ENCODE assay signal across 8 mouse cellular contexts in the genomic region with DNA sequence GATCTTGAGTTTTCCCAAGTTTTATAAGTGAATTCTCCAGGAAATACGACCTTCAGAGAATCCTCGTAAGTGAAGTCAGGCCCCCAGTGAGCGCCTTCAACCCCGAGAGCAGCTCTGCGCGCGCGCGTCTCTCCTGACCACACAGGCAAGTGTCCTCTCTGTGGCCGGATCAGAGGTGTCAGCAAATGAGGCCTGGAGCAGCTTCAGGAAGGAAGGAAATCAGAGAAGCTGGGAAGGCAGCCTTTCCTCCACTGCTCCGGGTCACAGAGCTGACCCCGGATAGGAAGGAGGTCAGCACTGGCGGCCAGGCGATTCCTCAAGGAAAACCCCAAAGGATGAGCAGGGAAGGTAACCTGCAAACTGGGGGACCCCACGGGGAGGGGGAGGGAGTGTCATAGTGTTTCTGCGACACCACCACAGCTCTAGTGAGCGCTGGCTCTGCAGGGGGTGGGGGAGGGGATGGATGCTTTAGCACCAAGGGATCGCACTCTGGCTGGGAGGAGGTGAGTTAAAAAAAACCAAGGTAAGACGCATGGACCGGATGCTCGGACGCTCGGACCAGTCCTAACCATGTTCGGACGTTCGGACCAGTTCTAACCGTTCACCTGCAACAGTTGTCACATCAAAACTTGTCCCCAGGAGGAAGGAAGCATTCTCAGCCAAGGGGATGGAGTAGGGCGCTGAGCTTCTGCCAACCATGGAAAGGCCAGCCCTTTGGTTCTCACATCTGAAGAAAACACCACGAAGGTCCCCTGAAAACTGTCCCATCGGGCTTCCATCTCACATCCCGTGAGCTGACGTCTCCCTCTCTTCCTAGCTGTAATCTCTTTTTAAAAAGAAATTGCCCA. TPM values are rescaled to one million over a fixed set of nuclear protein-coding genes. Genes with fewer than 3 reads are reported as not detected.
A peak's percentile ranks its signal among the peaks of the same experiment; 100 is the strongest.
DNase-seq lines count a peak whose midpoint lies in the region; ATAC-seq and TF ChIP-seq lines count a peak whose summit lies in the region.

No protein-coding gene starts in this region.

- WGBS in forebrain, postnatal 0 days: 27% methylated on average over 32 of the region's 32 CpGs
- WGBS in kidney, embryonic 16.5 days: 11% methylated on average over 32 of the region's 32 CpGs
- WGBS in midbrain, embryonic 13.5 days: 17% methylated on average over 32 of the region's 32 CpGs

- no peak overlapping the region for H3K4me3 ChIP-seq in forebrain, postnatal 0 days (ENCODE audit: low read depth, low read length)
- H3K4me3 ChIP-seq in kidney, embryonic 16.5 days (ENCODE audit: low read length): peak overlapping the region; percentile 10
- H3K4me3 ChIP-seq in midbrain, embryonic 13.5 days (replicated peaks): no peak overlapping the region

- H3K4me1 ChIP-seq in forebrain, postnatal 0 days (ENCODE audit: insufficient read depth): no peaks in the 10 kb centered on the region
- peaks cover 27% of the 10 kb centered on the region for H3K4me1 ChIP-seq in kidney, embryonic 16.5 days (ENCODE audit: insufficient read depth, low read length)
- H3K4me1 ChIP-seq in midbrain, embryonic 13.5 days (replicated peaks): peaks cover 8% of the 10 kb centered on the region

- no peak for TF ChIP-seq CTCF in forebrain, postnatal 0 days (IDR thresholded peaks at IDR 0.05; ENCODE audit: low read depth)

- peak; percentile 20 for DNase-seq in CD4-positive, CD25-positive, alpha-beta regulatory T cell, adult 2 months (ENCODE audit: low read depth, low spot score)
- DNase-seq in forebrain, postnatal 0 days: no peak
- no peak for DNase-seq in thymus, postnatal 0 days (ENCODE audit: low spot score)

- H3K9me3 ChIP-seq in forebrain, postnatal 0 days (ENCODE audit: low read length): no peaks in the 10 kb centered on the region
- H3K9me3 ChIP-seq in kidney, embryonic 16.5 days (ENCODE audit: low read length): no peaks in the 10 kb centered on the region
- H3K9me3 ChIP-seq in midbrain, embryonic 13.5 days: no peaks in the 10 kb centered on the region

- ATAC-seq in CD4-positive, CD25-positive, alpha-beta regulatory T cell, adult 4 months: no peak
- ATAC-seq in forebrain, postnatal 0 days: no peak
- ATAC-seq in kidney, embryonic 16.5 days (ENCODE audit: low FRiP score, low TSS enrichment): peak; percentile 64
- ATAC-seq in midbrain, embryonic 13.5 days: no peak
- ATAC-seq in granulocyte monocyte progenitor cell, adult 5-6 weeks (replicated peaks; ENCODE audit: poor library complexity, severe bottlenecking): no peak
- ATAC-seq in monocyte, adult 5-6 weeks (replicated peaks; ENCODE audit: insufficient number of reproducible peaks, low FRiP score, low TSS enrichment, poor library complexity, severe bottlenecking): no peak

- no peak overlapping the region for H3K9ac ChIP-seq in forebrain, postnatal 0 days
- H3K9ac ChIP-seq in kidney, embryonic 16.5 days (replicated peaks; ENCODE audit: low read length): peak overlapping the region; percentile 42; the same call in 1 of the 2 replicates
- no peak overlapping the region for H3K9ac ChIP-seq in midbrain, embryonic 13.5 days (replicated peaks)

- peak overlapping the region; percentile 8; the same call in 1 of the 2 replicates for H3K4me2 ChIP-seq in forebrain, postnatal 0 days (ENCODE audit: low read depth)
- peak overlapping the region; percentile 43 for H3K4me2 ChIP-seq in kidney, embryonic 16.5 days (replicated peaks; ENCODE audit: low read depth, low read length)
- H3K4me2 ChIP-seq in midbrain, embryonic 13.5 days (replicated peaks): peak overlapping the region; percentile 29

- no peaks in the 10 kb centered on the region for H3K27me3 ChIP-seq in forebrain, postnatal 0 days (ENCODE audit: insufficient read depth, low read length)
- H3K27me3 ChIP-seq in kidney, embryonic 16.5 days (ENCODE audit: insufficient read depth, low read length): no peaks in the 10 kb centered on the region
- H3K27me3 ChIP-seq in midbrain, embryonic 13.5 days: peaks cover 13% of the 10 kb centered on the region

- H3K36me3 ChIP-seq in forebrain, postnatal 0 days (ENCODE audit: insufficient read depth): no peaks in the 10 kb centered on the region
- no peaks in the 10 kb centered on the region for H3K36me3 ChIP-seq in kidney, embryonic 16.5 days (ENCODE audit: insufficient read depth, low read length)
- H3K36me3 ChIP-seq in midbrain, embryonic 13.5 days: no peaks in the 10 kb centered on the region

- H3K27ac ChIP-seq in forebrain, postnatal 0 days (ENCODE audit: low read depth, low read length): no peak overlapping the region
- H3K27ac ChIP-seq in kidney, embryonic 16.5 days (ENCODE audit: low read length): peak overlapping the region; percentile 44
- H3K27ac ChIP-seq in midbrain, embryonic 13.5 days: no peak overlapping the region

RNA-seq across cellular contexts. Expression of a gene that starts 19.3 kb away (rescaled TPM):
- 1 to 10 TPM; 5.9 to 7.9 TPM for polyA plus RNA-seq in CD4-positive, CD25-positive, alpha-beta regulatory T cell, adult 4 months (2017; shearing (Covaris generic))
- total RNA-seq in forebrain, postnatal 0 days (2014; rRNA removed): 8.2 and 12.7 TPM in 2 replicates
- polyA plus RNA-seq in forebrain, postnatal 0 days (2015; fragmentation: Nextera tagmentation; extraction: Ambion mirVana): 3.3 and 5.2 TPM in 2 replicates
- polyA plus RNA-seq in kidney, embryonic 16.5 days (2015; fragmentation: Nextera tagmentation; extraction: Ambion mirVana): 25.4 and 28.6 TPM in 2 replicates
- polyA plus RNA-seq in midbrain, embryonic 13.5 days (2015; fragmentation: Nextera tagmentation; extraction: Ambion mirVana): 9.8 and 10.8 TPM in 2 replicates
- 10.5 and 11.9 TPM in 2 replicates for total RNA-seq in granulocyte monocyte progenitor cell, adult 5-6 weeks (2014; fragmentation: Nextera tagmentation)
- 7.4 and 8.3 TPM in 2 replicates for total RNA-seq in granulocyte monocyte progenitor cell, adult 5-6 weeks (2017)
- total RNA-seq in monocyte, adult 5-6 weeks (2017): 8.7 to 12.2 TPM (median 9.3 TPM) in 3 replicates
- polyA plus RNA-seq in thymus, postnatal 0 days (2015; fragmentation: Nextera tagmentation; extraction: Ambion mirVana): 6.2 and 7.0 TPM in 2 replicates
